Mouse (Mus musculus): ENCODE measurements around the gene Notch3.
"Not testable (repeated sequence)": the region's sequence is repeated elsewhere in the genome, so short reads cannot be mapped to it uniquely, and the experiment has no call there.

GRCm38 (mm10) chr17:32098905-32099304 is 67.7 kb downstream of the Notch3 start:
- TF ChIP-seq POLR2A (IDR thresholded peaks at IDR 0.05; ENCODE audit: borderline replicate concordance, extremely low read depth, insufficient read depth, insufficient read length, poor library complexity, severe bottlenecking); CTCF (IDR thresholded peaks at IDR 0.05; ENCODE audit: borderline replicate concordance, extremely low read depth, insufficient read depth, insufficient read length): not testable (repeated sequence)
